Mouse (Mus musculus) midbrain, embryonic 15.5 days (tissue): ENCODE results near the gene Ptpn13. TPM values are rescaled to one million over a fixed set of nuclear protein-coding genes. Genes with fewer than 3 reads are reported as not detected.

Source experiments
- ATAC-seq: fragments of 200-750 bp; cut with Nextera tagmentation; replicated peaks from 2 replicates; pipeline ENCODE4 v1.8.0; 2017; ENCODE audit warnings: moderate TSS enrichment
- H3K27ac ChIP-seq: fragments of 300-500 bp; sonication (generic); 2 replicates; pipeline ENCODE4 v1.5.1; 2015; ENCODE audit warnings: mild to moderate bottlenecking, inconsistent platforms
- H3K27me3 ChIP-seq: fragments of 300-500 bp; sonication (generic); replicated peaks from 2 replicates; pipeline ENCODE4 v1.6.1; 2015; ENCODE audit warnings: inconsistent platforms
- H3K36me3 ChIP-seq: fragments of 300-500 bp; sonication (generic); replicated peaks from 2 replicates; pipeline ENCODE4 v1.6.1; 2015; ENCODE audit warnings: inconsistent platforms
- H3K4me1 ChIP-seq: fragments of 300-500 bp; sonication (generic); 2 replicates; pipeline ENCODE4 v1.6.1; 2015; ENCODE audit warnings: inconsistent platforms
- H3K4me2 ChIP-seq: fragments of 300-500 bp; sonication (generic); 2 replicates; pipeline ENCODE4 v1.6.1; 2015; ENCODE audit warnings: inconsistent platforms, mild to moderate bottlenecking, moderate library complexity
- H3K4me3 ChIP-seq: fragments of 300-500 bp; sonication (generic); 2 replicates; pipeline ENCODE4 v1.5.1; 2015; ENCODE audit warnings: mild to moderate bottlenecking, inconsistent platforms
- H3K9ac ChIP-seq: fragments of 300-500 bp; sonication (generic); 2 replicates; pipeline ENCODE4 v1.6.1; 2015; ENCODE audit warnings: mild to moderate bottlenecking, inconsistent platforms
- H3K9me3 ChIP-seq: fragments of 300-500 bp; sonication (generic); 2 replicates; pipeline ENCODE4 v1.6.1; 2016; ENCODE audit warnings: inconsistent platforms
- WGBS: fragments of 180-500 bp; shearing (Covaris S2); methylation state at CpG from one replicate; pipeline ENCODE4 v1.1.7; 2015; ENCODE audit warnings: mixed read lengths; 5-methylcytosine and 5-hydroxymethylcytosine counted together
- polyA plus RNA-seq: library from polyadenylated mRNA; unstranded; fragments of >200 nt; fragmentation: Nextera tagmentation; extraction: Ambion mirVana; gene quantifications from 2 replicates; pipeline ENCODE4 v1.2.1, GENCODE M21; 2015

The Ptpn13 gene
- polyA plus RNA-seq, 1 experiment from 2014 or later = 5.9 TPM

GRCm38 (mm10) chr5:103540612-103541011, 115.6 kb downstream of the Ptpn13 start:
- H3K4me2 ChIP-seq = no peak overlapping the region
- H3K27me3 ChIP-seq = no peaks in the 10 kb centered on the region
- H3K4me1 ChIP-seq = peaks cover 9% of the 10 kb centered on the region; the same call in 1 of the 2 replicates
- H3K9me3 ChIP-seq = no peaks in the 10 kb centered on the region
- H3K36me3 ChIP-seq = no peaks in the 10 kb centered on the region
- no peak overlapping the region for H3K9ac ChIP-seq
- H3K4me3 ChIP-seq = no peak overlapping the region
- no peak for ATAC-seq
- H3K27ac ChIP-seq = no peak overlapping the region
- 79% methylated on average over 6 of the region's 6 CpGs for WGBS

- 63% methylated on average over 10 of the region's 10 CpGs for WGBS
- Histone ChIP-seq H3K4me3 (no peak overlapping the region), H3K27me3 (no peaks in the 10 kb centered on the region), H3K4me1 (peaks cover 9% of the 10 kb centered on the region; the same call in 1 of the 2 replicates), H3K4me2 (no peak overlapping the region), H3K27ac (no peak overlapping the region), H3K36me3 (no peaks in the 10 kb centered on the region), H3K9me3 (no peaks in the 10 kb centered on the region), H3K9ac (no peak overlapping the region)
- ATAC-seq = 0 out of 2 replicates have a peak, but pooled peaks have one; percentile 3
These were observed 116.1 kb downstream of the Ptpn13 start for GRCm38 (mm10) chr5:103541136-103541535.

- Histone ChIP-seq H3K4me2 (no peak overlapping the region), H3K4me3 (no peak overlapping the region), H3K27me3 (no peaks in the 10 kb centered on the region), H3K9ac (no peak overlapping the region), H3K27ac (no peak overlapping the region), H3K9me3 (no peaks in the 10 kb centered on the region), H3K36me3 (no peaks in the 10 kb centered on the region), H3K4me1 (peaks cover 9% of the 10 kb centered on the region; the same call in 1 of the 2 replicates)
- 83% methylated on average over 11 of the region's 11 CpGs for WGBS
- 0 out of 2 replicates have a peak, but pooled peaks have one; percentile 20 for ATAC-seq
These were observed 116.5 kb downstream of the Ptpn13 start for GRCm38 (mm10) chr5:103541542-103541941.

GRCm38 (mm10) chr5:103545381-103546000, 120.5 kb downstream of the Ptpn13 start:
- Histone ChIP-seq H3K9me3 (no peaks in the 10 kb centered on the region), H3K27ac (no peak overlapping the region), H3K36me3 (no peaks in the 10 kb centered on the region), H3K9ac (no peak overlapping the region), H3K4me1 (peaks cover 2% of the 10 kb centered on the region; the same call in 1 of the 2 replicates), H3K27me3 (no peaks in the 10 kb centered on the region), H3K4me3 (no peak overlapping the region), H3K4me2 (no peak overlapping the region)
- WGBS = 85% methylated on average over 20 of the region's 20 CpGs
- no peak for ATAC-seq

GRCm38 (mm10) chr5:103554769-103555168, 129.8 kb downstream of the Ptpn13 start:
- Histone ChIP-seq H3K36me3 (no peaks in the 10 kb centered on the region), H3K27me3 (no peaks in the 10 kb centered on the region), H3K4me1 (no peaks in the 10 kb centered on the region), H3K27ac (no peak overlapping the region), H3K4me3 (no peak overlapping the region), H3K9me3 (no peaks in the 10 kb centered on the region), H3K4me2 (no peak overlapping the region), H3K9ac (no peak overlapping the region)
- ATAC-seq = no peak
- WGBS = 88% methylated on average over 16 of the region's 16 CpGs

GRCm38 (mm10) chr5:103560546-103560945, 135.6 kb downstream of the Ptpn13 start:
- no peaks in the 10 kb centered on the region for H3K27me3 ChIP-seq
- no peak overlapping the region for H3K4me2 ChIP-seq
- H3K9me3 ChIP-seq = no peaks in the 10 kb centered on the region
- no peak for ATAC-seq
- H3K36me3 ChIP-seq = no peaks in the 10 kb centered on the region
- H3K4me3 ChIP-seq = no peak overlapping the region
- WGBS = 91% methylated on average over 9 of the region's 9 CpGs
- no peak overlapping the region for H3K9ac ChIP-seq
- no peak overlapping the region for H3K27ac ChIP-seq
- H3K4me1 ChIP-seq = no peaks in the 10 kb centered on the region

GRCm38 (mm10) chr5:103568034-103568433, 143.0 kb downstream of the Ptpn13 start:
- WGBS = 96% methylated on average over 4 of the region's 4 CpGs
- Histone ChIP-seq H3K27me3 (no peaks in the 10 kb centered on the region), H3K27ac (no peak overlapping the region), H3K9ac (no peak overlapping the region), H3K4me3 (no peak overlapping the region), H3K36me3 (no peaks in the 10 kb centered on the region), H3K4me1 (no peaks in the 10 kb centered on the region), H3K9me3 (no peaks in the 10 kb centered on the region), H3K4me2 (no peak overlapping the region)
- no peak for ATAC-seq

GRCm38 (mm10) chr5:103569446-103569845, 144.5 kb downstream of the Ptpn13 start:
- Histone ChIP-seq H3K36me3 (no peaks in the 10 kb centered on the region), H3K9me3 (no peaks in the 10 kb centered on the region), H3K4me3 (no peak overlapping the region), H3K4me1 (no peaks in the 10 kb centered on the region), H3K9ac (no peak overlapping the region), H3K4me2 (no peak overlapping the region), H3K27ac (no peak overlapping the region), H3K27me3 (no peaks in the 10 kb centered on the region)
- WGBS = 92% methylated on average over 9 of the region's 9 CpGs
- ATAC-seq = no peak

GRCm38 (mm10) chr5:103579680-103580420, 154.9 kb downstream of the Ptpn13 start:
- H3K4me1 ChIP-seq = no peaks in the 10 kb centered on the region
- H3K4me2 ChIP-seq = no peak overlapping the region
- no peak overlapping the region for H3K27ac ChIP-seq
- H3K27me3 ChIP-seq = no peaks in the 10 kb centered on the region
- no peak for ATAC-seq
- WGBS = 79% methylated on average over 11 of the region's 11 CpGs
- no peaks in the 10 kb centered on the region for H3K36me3 ChIP-seq
- H3K4me3 ChIP-seq = no peak overlapping the region
- no peak overlapping the region for H3K9ac ChIP-seq
- no peaks in the 10 kb centered on the region for H3K9me3 ChIP-seq

- Histone ChIP-seq H3K4me3 (no peak overlapping the region), H3K36me3 (no peaks in the 10 kb centered on the region), H3K27me3 (no peaks in the 10 kb centered on the region), H3K9me3 (no peaks in the 10 kb centered on the region), H3K9ac (no peak overlapping the region), H3K4me2 (no peak overlapping the region), H3K4me1 (no peaks in the 10 kb centered on the region), H3K27ac (no peak overlapping the region)
- no peak for ATAC-seq
- WGBS = 82% methylated on average over 7 of the region's 7 CpGs
These were observed 162.2 kb downstream of the Ptpn13 start for GRCm38 (mm10) chr5:103587219-103587618.

- Histone ChIP-seq H3K36me3 (no peaks in the 10 kb centered on the region), H3K4me3 (no peak overlapping the region), H3K27ac (no peak overlapping the region), H3K4me2 (no peak overlapping the region), H3K4me1 (peaks cover 18% of the 10 kb centered on the region), H3K9me3 (no peaks in the 10 kb centered on the region), H3K9ac (no peak overlapping the region), H3K27me3 (no peaks in the 10 kb centered on the region)
- 89% methylated on average over 7 of the region's 7 CpGs for WGBS
- ATAC-seq = no peak
These were observed 166.9 kb downstream of the Ptpn13 start for GRCm38 (mm10) chr5:103591846-103592245.

- ATAC-seq = no peak
These were observed 167.7 kb downstream of the Ptpn13 start for GRCm38 (mm10) chr5:103592706-103593105.

More at GRCm38 (mm10) chr5:103592706-103593105, 167.7 kb downstream of the Ptpn13 start:
- Histone ChIP-seq H3K4me1 (peaks cover 19% of the 10 kb centered on the region), H3K4me3 (no peak overlapping the region), H3K9ac (no peak overlapping the region), H3K4me2 (no peak overlapping the region), H3K9me3 (no peaks in the 10 kb centered on the region), H3K36me3 (no peaks in the 10 kb centered on the region), H3K27me3 (no peaks in the 10 kb centered on the region), H3K27ac (no peak overlapping the region)
- 86% methylated on average over 8 of the region's 8 CpGs for WGBS
